12 mouse cellular contexts compared by ENCODE assay signal in genomic region chr1:83479111-83479510, GRCm38 (mm10).
"Had no signal": no experiment of that assay in that cellular context is flagged by ENCODE, and none has a peak within 500 bp of the region (broad histone marks: within the 10 kb centered on the region; RNA-seq: fewer than 3 reads in every experiment).

No protein-coding gene starts in this region.

- H3K4me3 ChIP-seq: kidney, embryonic 15.5 days; limb, embryonic 10.5 days; liver, embryonic 15.5 days; midbrain, embryonic 13.5 days had no signal

- H3K9me3 ChIP-seq: kidney, embryonic 15.5 days; limb, embryonic 10.5 days; liver, embryonic 15.5 days; midbrain, embryonic 13.5 days had no signal

- DNase-seq: kidney, adult 2 months; kidney, postnatal 14 days; lung, adult 2 months; lung, postnatal 36 days; thymus, postnatal 4 days had no signal

- H3K9ac ChIP-seq: kidney, embryonic 15.5 days; liver, embryonic 15.5 days; midbrain, embryonic 13.5 days had no signal

- H3K36me3 ChIP-seq: kidney, embryonic 15.5 days; limb, embryonic 10.5 days; liver, embryonic 15.5 days; midbrain, embryonic 13.5 days had no signal

- H3K4me1 ChIP-seq: kidney, embryonic 15.5 days; limb, embryonic 10.5 days; liver, embryonic 15.5 days; midbrain, embryonic 13.5 days had no signal

- ATAC-seq: lung, postnatal 0 days; midbrain, embryonic 13.5 days had no signal

- H3K4me2 ChIP-seq: kidney, embryonic 15.5 days; liver, embryonic 11.5 days; liver, embryonic 15.5 days; midbrain, embryonic 13.5 days had no signal

- H3K27ac ChIP-seq: kidney, embryonic 15.5 days; limb, embryonic 10.5 days; liver, embryonic 15.5 days; midbrain, embryonic 13.5 days; stomach, postnatal 0 days had no signal

- H3K27me3 ChIP-seq: kidney, embryonic 15.5 days; liver, embryonic 15.5 days; midbrain, embryonic 13.5 days had no signal
